Mouse (Mus musculus) left cerebral cortex, adult 2 months (tissue): ENCODE measurements around the gene Ninj2. TPM values are rescaled to one million over a fixed set of nuclear protein-coding genes. Genes with fewer than 3 reads are reported as not detected.

Experiments
- DNase-seq, 2 experiments: peaks; one replicate each; pipeline ENCODE4 v3.0.0; 2021 to 2022; ENCODE audit warnings: low spot score in 2 of 2, mixed read lengths in 1 of 2; ENCODE audit errors: extremely low spot score in 1 of 2
- H3K27ac ChIP-seq: fragments of 200-600 bp; 2 replicates; pipeline ENCODE4 v1.8.1; 2022
- H3K4me3 ChIP-seq: fragments of 200-600 bp; 2 replicates; pipeline ENCODE4 v1.8.1; 2022
- CTCF ChIP-seq: fragments of 200-600 bp; IDR thresholded peaks from 2 replicates; pipeline ENCODE4 v1.8.1; 2022; ENCODE audit warnings: antibody characterized with exemption, mild to moderate bottlenecking, moderate library complexity
- intact Hi-C: fragments of 180-260 bp; cut with DNase I; formaldehyde crosslinking; loops from one replicate; pipeline ENCODE4 v1.15.1; 2025
- total RNA-seq, 2 experiments: library from RNA; stranded (reverse); gene quantifications; 2 replicates each; pipeline ENCODE4 v1.2.3; 2021

The Ninj2 gene
- total RNA-seq, 2 experiments from 2014 or later = 0.56 to 1.3 TPM

- no peak for TF ChIP-seq CTCF
- DNase-seq = no peak
- H3K27ac ChIP-seq = no peak overlapping the region
- no peak overlapping the region for H3K4me3 ChIP-seq
- intact Hi-C loops = no loop called here
These were observed 132.2 kb downstream of the Ninj2 start for GRCm38 (mm10) chr6:120225355-120225754.

- no peak for DNase-seq
- no peak for TF ChIP-seq CTCF
- Histone ChIP-seq H3K4me3 (no peak overlapping the region), H3K27ac (no peak overlapping the region)
- intact Hi-C loops = no loop called here
These were observed 133.9 kb downstream of the Ninj2 start for GRCm38 (mm10) chr6:120227068-120227467.

GRCm38 (mm10) chr6:120229806-120230205 is 136.7 kb downstream of the Ninj2 start:
- H3K27ac ChIP-seq = no peak overlapping the region
- no peak for DNase-seq
- no peak for TF ChIP-seq CTCF
- H3K4me3 ChIP-seq = no peak overlapping the region
- intact Hi-C loops = no loop called here

GRCm38 (mm10) chr6:120230441-120230840 is 137.3 kb downstream of the Ninj2 start:
- no peak for DNase-seq
- no peak overlapping the region for H3K4me3 ChIP-seq
- TF ChIP-seq CTCF = no peak
- intact Hi-C loops = no loop called here
- H3K27ac ChIP-seq = no peak overlapping the region

GRCm38 (mm10) chr6:120232885-120233284 is 139.7 kb downstream of the Ninj2 start:
- intact Hi-C loops = no loop called here
- TF ChIP-seq CTCF = no peak
- H3K27ac ChIP-seq = no peak overlapping the region
- no peak for DNase-seq
- H3K4me3 ChIP-seq = no peak overlapping the region

GRCm38 (mm10) chr6:120235874-120236273 is 142.7 kb downstream of the Ninj2 start:
- H3K27ac ChIP-seq = no peak overlapping the region
- DNase-seq = no peak
- intact Hi-C loops = no loop called here
- no peak overlapping the region for H3K4me3 ChIP-seq
- TF ChIP-seq CTCF = no peak

- TF ChIP-seq CTCF = no peak
- intact Hi-C loops = no loop called here
- Histone ChIP-seq H3K4me3 (no peak overlapping the region), H3K27ac (no peak overlapping the region)
- no peak for DNase-seq
These were observed 147.3 kb downstream of the Ninj2 start for GRCm38 (mm10) chr6:120240461-120240860.

- intact Hi-C loops = no loop called here
- no peak for DNase-seq
- Histone ChIP-seq H3K4me3 (no peak overlapping the region), H3K27ac (no peak overlapping the region)
- TF ChIP-seq CTCF = no peak
These were observed 148.3 kb downstream of the Ninj2 start for GRCm38 (mm10) chr6:120241453-120241852.

GRCm38 (mm10) chr6:120242530-120242929 is 149.4 kb downstream of the Ninj2 start:
- DNase-seq = no peak
- Histone ChIP-seq H3K4me3 (no peak overlapping the region), H3K27ac (no peak overlapping the region)
- intact Hi-C loops = no loop called here
- no peak for TF ChIP-seq CTCF

GRCm38 (mm10) chr6:120243250-120243649 is 150.1 kb downstream of the Ninj2 start:
- no peak for TF ChIP-seq CTCF
- Histone ChIP-seq H3K27ac (no peak overlapping the region), H3K4me3 (no peak overlapping the region)
- intact Hi-C loops = no loop called here
- no peak for DNase-seq

GRCm38 (mm10) chr6:120246676-120247075 is 153.5 kb downstream of the Ninj2 start:
- no peak overlapping the region for H3K27ac ChIP-seq

GRCm38 (mm10) chr6:120249831-120250230 is 156.7 kb downstream of the Ninj2 start:
- Histone ChIP-seq H3K4me3 (no peak overlapping the region), H3K27ac (no peak overlapping the region)
- intact Hi-C loops = no loop called here
- no peak for TF ChIP-seq CTCF
- no peak for DNase-seq

More at GRCm38 (mm10) chr6:120246676-120247075, 153.5 kb downstream of the Ninj2 start:
- DNase-seq = no peak
- no peak overlapping the region for H3K4me3 ChIP-seq
- TF ChIP-seq CTCF = no peak
- intact Hi-C loops = no loop called here

Other genes starting within 250 kb of the Ninj2 start
- 10 to 100 TPM; 47.4 to 49.2 TPM for gene Erc1, start 245.2 kb upstream of the Ninj2 start, total RNA-seq
- gene Rad52, start 190.7 kb upstream of the Ninj2 start, total RNA-seq = 10 to 100 TPM; 41.2 to 45.0 TPM
- 100 to 1,000 TPM; 186 to 212 TPM for gene Wnk1, start 54.7 kb upstream of the Ninj2 start, total RNA-seq
- gene D330020A13Rik, start 201.0 kb downstream of the Ninj2 start, total RNA-seq = not detected
- 1 to 10 TPM in 1 of 2 experiments, under 1 TPM in 1; 0.93 to 1.3 TPM for gene B4galnt3, start 201.2 kb downstream of the Ninj2 start, total RNA-seq